Mouse (Mus musculus): Measurements from ENCODE around the gene Trappc6b. TPM values are rescaled to one million over a fixed set of nuclear protein-coding genes. Genes with fewer than 3 reads are reported as not detected.
A peak's percentile ranks its signal among the peaks of the same experiment; 100 is the strongest.
"Not testable (repeated sequence)": the region's sequence is repeated elsewhere in the genome, so short reads cannot be mapped to it uniquely, and the experiment has no call there.

Trappc6b gene
- polyA plus RNA-seq, 1 experiment from 2014 or later = 65.5 TPM

DNA sequence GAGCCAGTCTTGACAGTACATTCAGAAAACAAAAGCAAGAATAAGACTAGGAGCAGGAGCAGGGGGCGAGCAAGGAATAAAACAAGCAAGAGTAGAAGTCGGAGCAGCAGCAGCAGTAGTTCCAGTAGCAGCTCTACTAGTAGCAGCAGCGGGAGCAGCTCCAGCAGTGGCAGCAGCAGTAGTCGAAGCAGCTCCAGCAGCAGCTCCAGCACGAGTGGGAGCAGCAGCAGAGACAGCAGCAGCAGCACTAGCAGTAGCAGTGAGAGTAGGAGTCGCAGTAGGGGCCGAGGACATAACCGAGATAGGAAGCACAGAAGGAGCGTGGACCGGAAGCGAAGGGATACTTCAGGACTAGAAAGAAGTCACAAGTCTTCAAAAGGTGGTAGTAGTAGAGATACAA is 11.0 kb upstream of the Trappc6b start:
- no peaks in the 10 kb centered on the region for H3K27me3 ChIP-seq (ENCODE audit: poor library complexity, severe bottlenecking)
- H3K4me3 ChIP-seq = no peak overlapping the region
- H3K4me1 ChIP-seq = peaks cover 9% of the 10 kb centered on the region
- 89% methylated on average over 11 of the region's 11 CpGs for WGBS
- H3K36me3 ChIP-seq (replicated peaks) = peaks cover 76% of the 10 kb centered on the region
- H3K27ac ChIP-seq = no peak overlapping the region
- no peaks in the 10 kb centered on the region for H3K9me3 ChIP-seq
- no peak for DNase-seq (ENCODE audit: extremely low spot score, low spot score)

DNA sequence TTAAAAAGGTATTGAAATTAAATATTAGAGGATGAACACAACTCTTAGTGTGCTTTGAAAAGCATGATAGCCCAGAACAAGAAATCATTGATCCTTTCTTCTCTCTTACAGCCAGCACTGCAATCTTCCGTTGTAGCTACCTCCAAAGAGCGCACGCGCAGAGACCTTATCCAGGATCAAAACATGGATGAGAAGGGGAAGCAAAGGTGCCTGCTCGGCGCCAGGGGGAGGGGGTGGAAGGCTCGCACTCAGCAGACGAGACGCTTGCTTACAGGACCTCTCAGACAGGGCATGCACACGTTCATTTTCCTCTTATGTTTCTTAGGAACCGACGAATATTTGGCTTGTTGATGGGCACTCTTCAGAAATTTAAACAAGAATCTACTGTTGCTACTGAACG is 7.5 kb upstream of the Trappc6b start:
- H3K4me3 ChIP-seq = no peak overlapping the region
- H3K4me1 ChIP-seq = peaks cover 17% of the 10 kb centered on the region
- no peak overlapping the region for H3K27ac ChIP-seq
- H3K27me3 ChIP-seq (ENCODE audit: poor library complexity, severe bottlenecking) = no peaks in the 10 kb centered on the region
- peaks cover 59% of the 10 kb centered on the region for H3K36me3 ChIP-seq (replicated peaks)
- DNase-seq (ENCODE audit: extremely low spot score, low spot score) = no peak
- no peaks in the 10 kb centered on the region for H3K9me3 ChIP-seq
- 94% methylated on average over 13 of the region's 13 CpGs for WGBS

DNA sequence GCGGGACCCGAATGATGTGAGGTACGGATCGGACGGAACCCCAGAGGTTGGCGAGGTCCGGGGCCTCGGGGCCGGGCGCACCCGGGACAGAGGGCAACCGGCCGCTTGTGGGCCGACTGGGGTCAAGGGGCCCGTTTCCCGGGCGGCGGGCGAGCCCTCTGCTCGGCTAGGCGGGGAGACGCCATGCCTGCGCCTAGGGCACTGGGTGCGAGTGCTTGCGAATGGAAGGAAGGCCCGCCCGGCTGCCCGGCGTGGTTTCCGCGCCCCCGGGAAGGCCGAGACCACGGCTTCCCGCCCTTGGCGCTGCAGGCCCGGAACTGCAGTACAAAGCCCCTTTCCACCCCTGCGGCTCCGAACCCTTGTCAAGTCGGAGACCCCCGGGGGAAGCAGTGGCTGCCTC is 5.8 kb upstream of the Trappc6b start:
- H3K36me3 ChIP-seq (replicated peaks) = peaks cover 42% of the 10 kb centered on the region
- under 1% methylated on average over 40 of the region's 41 CpGs for WGBS
- H3K27ac ChIP-seq = peak overlapping the region; percentile 97
- H3K27me3 ChIP-seq (ENCODE audit: poor library complexity, severe bottlenecking) = no peaks in the 10 kb centered on the region
- peak overlapping the region; percentile 85 for H3K4me3 ChIP-seq
- no peak for DNase-seq (ENCODE audit: extremely low spot score, low spot score)
- H3K9me3 ChIP-seq = no peaks in the 10 kb centered on the region
- H3K4me1 ChIP-seq = peaks cover 17% of the 10 kb centered on the region

DNA sequence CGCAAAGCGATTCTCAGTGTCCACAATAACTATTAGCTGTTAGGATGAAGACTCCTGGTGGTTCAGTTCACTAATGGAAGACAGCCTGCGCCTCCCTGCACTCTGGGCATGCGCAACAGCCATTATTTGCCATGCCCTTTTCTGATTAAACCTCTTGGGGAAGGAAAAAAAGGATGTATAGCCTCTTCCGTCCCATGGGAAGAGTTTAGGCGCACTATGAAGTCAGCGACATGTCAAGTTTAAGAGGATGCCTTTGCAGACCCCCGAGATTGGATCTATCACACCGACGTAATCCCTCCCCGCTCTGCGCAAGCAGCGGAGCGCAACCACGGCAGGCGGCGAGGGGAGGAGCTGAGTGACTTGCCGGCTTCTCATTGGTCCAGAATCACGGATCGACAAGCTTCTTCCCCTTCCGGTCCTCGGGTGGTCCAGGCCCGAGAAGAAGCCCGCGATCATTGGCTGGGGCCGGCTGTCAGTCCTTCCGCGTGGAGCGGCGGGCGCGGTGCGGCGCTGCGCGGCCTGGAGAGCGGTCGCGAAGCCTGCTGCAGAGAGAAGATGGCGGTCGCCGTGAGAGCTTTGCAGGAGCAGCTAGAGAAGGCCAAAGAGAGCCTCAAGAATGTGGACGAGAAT is 5.3 kb upstream of the Trappc6b start, which contains the start of gene Pnn:
Pnn (plus strand) TSS at position 437 of the 630 bp plus-strand sequence.
- H3K9me3 ChIP-seq = no peaks in the 10 kb centered on the region
- DNase-seq (ENCODE audit: extremely low spot score, low spot score) = peak; percentile 97

DNA sequence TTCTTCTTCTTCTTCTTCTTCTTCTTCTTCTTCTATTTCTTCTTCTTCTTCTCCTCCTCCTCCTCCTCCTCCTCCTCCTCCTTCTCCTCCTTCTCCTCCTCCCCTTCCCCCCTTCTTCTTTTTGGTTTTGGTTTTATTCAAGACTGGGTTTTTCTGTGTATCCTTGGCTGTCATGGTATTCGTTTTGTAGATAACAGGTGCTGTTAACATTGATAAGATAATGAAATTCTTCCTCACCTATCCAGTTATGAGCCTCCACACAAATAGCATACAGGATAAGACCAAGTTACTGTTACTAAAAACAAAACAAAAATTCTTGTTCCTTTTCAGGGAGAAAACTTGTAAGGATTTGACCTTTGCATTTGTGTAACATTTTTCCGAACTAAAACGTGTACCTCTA is 4.5 kb upstream of the Trappc6b start:
- Histone ChIP-seq H3K4me3 (peak overlapping the region; percentile 85), H3K27ac (peak overlapping the region; percentile 97), H3K9me3 (no peaks in the 10 kb centered on the region), H3K36me3 (replicated peaks) (peaks cover 29% of the 10 kb centered on the region), H3K27me3 (ENCODE audit: poor library complexity, severe bottlenecking) (no peaks in the 10 kb centered on the region), H3K4me1 (peaks cover 21% of the 10 kb centered on the region)
- DNase-seq (ENCODE audit: extremely low spot score, low spot score) = no peak
- WGBS = 68% methylated on average over 3 of the region's 3 CpGs

More for the DNA sequence above, 5.3 kb upstream of the Trappc6b start, which contains the start of gene Pnn:
- Histone ChIP-seq H3K27me3 (ENCODE audit: poor library complexity, severe bottlenecking) (no peaks in the 10 kb centered on the region), H3K4me3 (peak within 1 kb of the TSS; percentile 85), H3K36me3 (replicated peaks) (peaks cover 36% of the 10 kb centered on the region), H3K27ac (peak within 1 kb of the TSS; percentile 97), H3K4me1 (peaks cover 17% of the 10 kb centered on the region)
- WGBS = under 1% methylated on average over 43 of the region's 43 CpGs

DNA sequence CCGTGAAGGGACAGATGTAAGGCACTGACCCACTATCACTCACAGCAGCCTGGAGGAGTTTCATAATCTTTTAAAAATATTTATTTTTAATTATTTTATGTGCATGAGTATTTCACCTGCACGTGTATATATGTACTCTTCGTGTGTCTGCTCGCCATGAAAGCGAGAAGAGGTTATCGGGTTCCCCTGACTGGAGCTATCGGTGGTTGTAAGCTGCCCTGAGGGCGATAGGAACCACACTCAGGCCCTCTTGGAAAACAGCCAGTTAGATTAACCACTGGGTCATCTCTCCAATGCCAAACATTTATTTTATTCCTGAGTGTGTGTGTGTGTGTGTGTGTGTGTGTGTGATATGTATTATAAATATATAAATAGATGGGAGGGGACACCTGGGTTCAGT is 3.6 kb upstream of the Trappc6b start:
- Histone ChIP-seq H3K4me3 (no peak overlapping the region), H3K36me3 (replicated peaks) (peaks cover 19% of the 10 kb centered on the region), H3K27me3 (ENCODE audit: poor library complexity, severe bottlenecking) (no peaks in the 10 kb centered on the region), H3K4me1 (peaks cover 29% of the 10 kb centered on the region), H3K9me3 (no peaks in the 10 kb centered on the region), H3K27ac (no peak overlapping the region)
- DNase-seq (ENCODE audit: extremely low spot score, low spot score) = no peak
- WGBS = 82% methylated on average over 8 of the region's 8 CpGs

DNA sequence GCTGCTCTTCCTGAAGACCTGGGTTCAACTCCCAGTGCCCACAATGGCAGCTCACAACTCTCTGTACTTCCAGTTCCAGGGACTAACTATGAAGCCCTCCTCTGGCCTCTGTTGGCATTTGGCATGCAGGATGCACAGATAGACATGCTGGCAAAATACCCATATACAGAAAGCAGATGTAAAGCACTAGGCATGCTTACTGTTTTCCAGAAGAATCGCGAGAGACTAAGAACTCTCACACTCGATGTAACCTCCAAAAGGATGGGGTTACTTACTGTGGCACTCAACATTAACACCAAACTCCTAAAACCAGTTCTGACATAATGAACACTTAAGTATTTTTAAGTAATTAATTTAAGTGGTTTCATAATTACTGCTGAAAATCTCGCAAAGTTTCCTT is 950 bp downstream of the Trappc6b start:
- Histone ChIP-seq H3K4me3 (peak overlapping the region; percentile 86), H3K4me1 (peaks cover 20% of the 10 kb centered on the region), H3K36me3 (replicated peaks) (peaks cover 43% of the 10 kb centered on the region), H3K27me3 (ENCODE audit: poor library complexity, severe bottlenecking) (no peaks in the 10 kb centered on the region), H3K27ac (peak overlapping the region; percentile 96), H3K9me3 (no peaks in the 10 kb centered on the region; the same call in 1 of the 2 replicates)
- no peak for DNase-seq (ENCODE audit: extremely low spot score, low spot score)
- WGBS = 69% methylated on average over 4 of the region's 4 CpGs

DNA sequence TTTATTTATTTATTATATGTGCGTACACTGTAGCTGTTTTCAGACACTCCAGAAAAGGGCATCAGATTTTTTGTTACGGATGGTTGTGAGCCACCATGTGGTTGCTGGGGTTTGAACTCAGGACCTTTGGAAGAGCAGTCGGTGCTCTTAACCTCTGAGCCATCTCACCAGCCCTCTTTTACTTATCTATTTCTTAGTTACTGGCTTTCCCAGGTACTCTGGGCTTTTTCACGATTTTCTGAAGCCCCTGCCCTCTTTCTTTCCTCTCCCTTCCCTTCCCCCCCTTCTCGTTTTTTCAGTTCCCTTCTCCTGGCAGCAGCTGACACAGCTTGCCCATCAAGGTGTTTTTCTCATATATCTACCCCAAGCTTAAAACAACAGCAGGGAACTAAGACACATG is 3.0 kb downstream of the Trappc6b start:
- peaks cover 20% of the 10 kb centered on the region for H3K4me1 ChIP-seq
- H3K27me3 ChIP-seq (ENCODE audit: poor library complexity, severe bottlenecking); H3K4me3 ChIP-seq; DNase-seq (ENCODE audit: extremely low spot score, low spot score); H3K9me3 ChIP-seq; H3K27ac ChIP-seq: not testable (repeated sequence)
- 91% methylated on average over 5 of the region's 5 CpGs for WGBS
- H3K36me3 ChIP-seq (replicated peaks) = peaks cover 61% of the 10 kb centered on the region

DNA sequence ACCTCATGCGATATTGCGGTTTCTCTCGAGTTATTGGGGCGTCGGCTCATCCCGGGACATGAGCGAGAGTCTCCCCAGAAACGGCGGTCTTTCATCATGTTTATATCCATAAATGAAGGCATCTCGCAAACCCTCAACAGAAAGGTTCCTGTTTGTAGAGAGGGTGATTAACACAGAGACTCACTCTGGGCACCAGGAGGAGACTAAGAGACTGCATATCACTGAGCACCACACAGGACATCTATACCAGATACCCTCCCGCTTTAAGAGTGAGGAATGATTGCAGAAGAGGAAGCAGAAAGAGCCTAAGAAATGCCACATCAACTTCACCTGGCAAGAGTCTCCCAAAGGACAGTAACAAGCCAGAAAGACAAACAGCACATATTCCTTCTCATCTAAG is 5.0 kb downstream of the Trappc6b start:
- no peak for DNase-seq (ENCODE audit: extremely low spot score, low spot score)
- WGBS = 96% methylated on average over 11 of the region's 11 CpGs
- Histone ChIP-seq H3K27ac (no peak overlapping the region), H3K27me3 (ENCODE audit: poor library complexity, severe bottlenecking) (no peaks in the 10 kb centered on the region), H3K9me3 (no peaks in the 10 kb centered on the region; the same call in 1 of the 2 replicates), H3K4me1 (peaks cover 18% of the 10 kb centered on the region), H3K4me3 (no peak overlapping the region), H3K36me3 (replicated peaks) (peaks cover 73% of the 10 kb centered on the region)

DNA sequence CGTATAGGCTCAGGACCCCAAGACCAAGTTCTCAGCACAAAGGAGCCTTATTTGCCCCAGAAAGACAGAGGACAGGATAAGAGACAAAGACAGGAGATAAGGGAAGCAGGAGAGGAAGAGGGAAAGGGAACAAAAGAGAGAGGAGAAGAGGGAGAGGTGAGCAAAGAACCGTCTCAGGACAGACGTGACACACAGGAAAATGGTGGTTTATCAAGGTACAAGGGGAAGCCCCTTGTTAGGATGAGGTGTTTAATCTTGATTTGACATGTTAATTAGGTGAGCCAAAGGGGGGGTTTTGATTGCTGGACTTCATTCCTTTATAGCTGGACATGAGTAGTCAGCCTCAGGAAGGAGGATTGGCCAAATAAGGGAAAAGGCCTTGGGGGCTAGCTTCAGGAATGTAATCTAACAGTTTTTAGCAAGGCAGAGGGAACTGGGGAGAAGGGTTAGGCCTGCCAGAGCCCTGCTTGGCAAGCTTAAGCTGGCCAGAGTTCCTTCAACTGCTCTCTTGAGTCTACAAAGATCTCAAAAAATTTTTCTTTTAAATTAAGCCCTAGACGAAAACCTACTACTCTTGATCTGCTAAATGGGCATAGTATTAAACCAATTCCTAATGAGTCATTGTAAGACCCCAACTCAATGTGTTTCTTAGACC is 5.9 kb downstream of the Trappc6b start:
- Histone ChIP-seq H3K36me3 (replicated peaks) (peaks cover 76% of the 10 kb centered on the region), H3K4me3 (no peak overlapping the region), H3K4me1 (peaks cover 13% of the 10 kb centered on the region), H3K9me3 (no peaks in the 10 kb centered on the region; the same call in 1 of the 2 replicates), H3K27me3 (ENCODE audit: poor library complexity, severe bottlenecking) (no peaks in the 10 kb centered on the region), H3K27ac (no peak overlapping the region)
- WGBS = 93% methylated on average over 4 of the region's 4 CpGs
- DNase-seq (ENCODE audit: extremely low spot score, low spot score) = no peak

DNA sequence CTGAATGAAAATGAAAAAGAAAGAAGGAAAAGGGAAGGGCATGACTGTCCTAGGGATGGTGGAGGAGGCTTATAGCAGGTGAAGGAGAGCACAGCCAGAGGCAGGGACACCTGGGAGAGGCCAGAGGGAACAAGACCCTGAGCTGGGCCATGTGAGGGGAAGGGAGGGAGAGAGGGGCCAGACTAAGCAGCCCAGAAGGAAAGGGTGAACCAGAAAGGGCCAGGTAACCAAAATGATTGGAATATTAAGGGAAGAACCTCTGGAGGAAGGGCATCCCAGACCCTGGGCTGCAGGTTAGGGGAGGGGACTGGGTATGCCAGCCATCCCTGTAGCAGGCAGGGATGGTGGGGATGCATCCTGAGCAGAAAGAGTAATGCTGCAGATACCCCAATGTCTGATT is 7.3 kb downstream of the Trappc6b start:
- DNase-seq (ENCODE audit: extremely low spot score, low spot score) = no peak
- H3K36me3 ChIP-seq (replicated peaks) = peaks cover 81% of the 10 kb centered on the region
- no peak overlapping the region for H3K4me3 ChIP-seq
- no peaks in the 10 kb centered on the region for H3K4me1 ChIP-seq
- no peak overlapping the region for H3K27ac ChIP-seq
- H3K9me3 ChIP-seq = no peaks in the 10 kb centered on the region; the same call in 1 of the 2 replicates
- no peaks in the 10 kb centered on the region for H3K27me3 ChIP-seq (ENCODE audit: poor library complexity, severe bottlenecking)

DNA sequence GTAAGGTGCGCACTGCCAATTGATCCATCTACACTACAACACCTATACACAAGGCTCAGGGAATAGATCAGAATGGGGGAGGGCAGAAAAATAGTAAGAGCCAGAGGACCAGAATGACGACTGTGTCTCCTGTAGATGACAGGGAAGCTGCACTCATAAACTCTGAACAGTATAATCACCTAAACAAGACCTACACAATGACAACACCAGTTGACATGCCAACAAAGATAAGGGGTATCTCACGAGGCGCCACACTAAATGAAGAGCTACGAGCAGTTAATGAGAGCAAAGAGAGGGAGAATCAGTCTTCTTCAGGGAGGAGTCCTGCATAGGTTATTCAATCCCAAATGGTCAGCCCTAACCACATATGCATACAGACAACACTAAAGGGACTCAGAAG is 8.1 kb downstream of the Trappc6b start:
- WGBS = 88% methylated on average over 5 of the region's 5 CpGs

DNA sequence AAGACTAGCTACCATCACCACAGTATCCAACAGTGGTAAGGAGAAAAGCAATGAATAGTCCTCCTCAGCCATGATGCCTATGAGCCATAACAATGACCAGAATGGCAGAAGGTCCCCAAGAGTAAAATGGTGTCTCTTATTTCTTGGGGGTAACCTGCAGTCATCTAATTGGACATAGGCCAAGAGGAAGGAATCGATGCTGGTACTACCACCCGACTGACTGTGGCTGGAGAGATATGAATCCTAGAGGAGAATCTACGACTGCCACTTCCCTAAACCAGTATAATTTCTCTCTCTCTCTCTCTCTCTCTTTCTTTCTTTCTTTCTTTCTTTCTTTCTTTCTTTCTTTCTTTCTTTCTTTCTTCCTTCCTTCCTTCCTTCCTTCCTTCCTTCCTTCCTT is 8.8 kb downstream of the Trappc6b start:
- H3K4me3 ChIP-seq = no peak overlapping the region
- peaks cover 81% of the 10 kb centered on the region for H3K36me3 ChIP-seq (replicated peaks)
- no peak for DNase-seq (ENCODE audit: extremely low spot score, low spot score)
- WGBS = 95% methylated on average over 3 of the region's 3 CpGs
- H3K27ac ChIP-seq = no peak overlapping the region
- H3K4me1 ChIP-seq = no peaks in the 10 kb centered on the region
- H3K9me3 ChIP-seq = no peaks in the 10 kb centered on the region; the same call in 1 of the 2 replicates
- H3K27me3 ChIP-seq (ENCODE audit: poor library complexity, severe bottlenecking) = no peaks in the 10 kb centered on the region

More for the DNA sequence above, 8.1 kb downstream of the Trappc6b start:
- Histone ChIP-seq H3K9me3 (no peaks in the 10 kb centered on the region; the same call in 1 of the 2 replicates), H3K27ac (no peak overlapping the region), H3K36me3 (replicated peaks) (peaks cover 80% of the 10 kb centered on the region), H3K4me1 (no peaks in the 10 kb centered on the region), H3K27me3 (ENCODE audit: poor library complexity, severe bottlenecking) (no peaks in the 10 kb centered on the region), H3K4me3 (no peak overlapping the region)
- DNase-seq (ENCODE audit: extremely low spot score, low spot score) = no peak

Data from forebrain, embryonic 10.5 days (tissue).